Mouse (Mus musculus) MEL (cell line): ENCODE measurements around the gene Clca3b.
"Not testable (repeated sequence)": the region's sequence is repeated elsewhere in the genome, so short reads cannot be mapped to it uniquely, and the experiment has no call there.

Source experiments
- CTCF ChIP-seq, 3 experiments: IDR thresholded peaks in 2 of 3; conservative IDR thresholded peaks in 1 of 3; 2 replicates each; pipeline ENCODE4 v1.5.1; 2011 to 2012; ENCODE audit warnings: low read length in 3 of 3, low read depth in 2 of 3, mild to moderate bottlenecking in 2 of 3, improper control_type of control experiment in 1 of 3, inconsistent platforms in 1 of 3, mixed read lengths in 1 of 3, moderate library complexity in 1 of 3; ENCODE audit not compliant: control insufficient read depth in 1 of 3, insufficient read depth in 1 of 3, poor library complexity in 1 of 3, severe bottlenecking in 1 of 3
- EP300 ChIP-seq, 2 experiments: IDR thresholded peaks; 2 replicates each; pipeline ENCODE4 v1.6.1; 2011; ENCODE audit warnings: improper control_type of control experiment in 2 of 2, low read length in 2 of 2, low read depth in 1 of 2, mild to moderate bottlenecking in 1 of 2
- GATA1 ChIP-seq: IDR thresholded peaks from 2 replicates; pipeline ENCODE4 v1.6.1; 2011; ENCODE audit warnings: low read depth, low read length, improper control_type of control experiment
- KAT2A ChIP-seq: conservative IDR thresholded peaks from 2 replicates; pipeline ENCODE4 v1.6.1; 2012; ENCODE audit warnings: low read depth, low read length, improper control_type of control experiment, inconsistent platforms
- MYC ChIP-seq: IDR thresholded peaks from 2 replicates; pipeline ENCODE4 v1.6.1; 2011; ENCODE audit warnings: low read depth, mild to moderate bottlenecking, low read length, improper control_type of control experiment, moderate library complexity
- POLR2AphosphoS2 ChIP-seq: IDR thresholded peaks from 2 replicates; pipeline ENCODE4 v1.6.1; 2011; ENCODE audit warnings: low read length, improper control_type of control experiment
- SIN3A ChIP-seq: IDR thresholded peaks from 2 replicates; pipeline ENCODE4 v1.6.1; 2012; ENCODE audit warnings: low read length, improper control_type of control experiment, inconsistent platforms
- TBP ChIP-seq: IDR thresholded peaks from 2 replicates; pipeline ENCODE4 v1.8.0; 2011; ENCODE audit warnings: low read depth, low read length, improper control_type of control experiment

DNA sequence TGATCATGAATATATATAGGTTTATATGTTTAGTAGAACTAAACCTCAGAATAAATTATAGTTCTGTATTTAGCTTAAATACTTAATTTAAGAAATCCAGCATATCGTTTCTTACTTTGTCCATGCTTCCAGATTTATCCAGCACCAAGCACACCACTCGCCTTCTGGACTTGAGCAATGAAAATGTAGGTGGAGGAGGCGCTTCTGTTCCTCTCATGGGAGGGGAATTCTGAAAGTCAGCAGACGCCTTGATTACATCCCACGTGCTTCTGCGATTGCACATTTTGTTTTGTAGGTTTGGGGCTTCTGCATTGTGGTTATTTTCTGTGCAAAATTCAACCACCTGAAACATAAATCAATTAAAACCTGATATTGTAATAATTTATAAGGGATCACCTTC lies 35.8 kb downstream of the Clca3b start:
- TF ChIP-seq EP300 (IDR thresholded peaks at IDR 0.05; ENCODE audit: low read depth in 1 of 2, low read length in 2 of 2); TBP; SIN3A; KAT2A; MYC; POLR2AphosphoS2; CTCF (IDR thresholded peaks at IDR 0.05 in 2 of 3, conservative IDR thresholded peaks at IDR 0.05 in 1 of 3; ENCODE audit: control insufficient read depth in 1 of 3, insufficient read depth in 1 of 3, low read depth in 2 of 3, low read length in 3 of 3, poor library complexity in 1 of 3, severe bottlenecking in 1 of 3); GATA1: not testable (repeated sequence)
